Mouse (Mus musculus) brain, embryonic 14.5 days (tissue): ENCODE results near the gene Nlrc5.

Experiments used
- CTCF ChIP-seq: fragments of 200-500 bp; IDR thresholded peaks from 2 replicates; pipeline ENCODE4 v1.5.1; 2012; ENCODE audit warnings: inconsistent platforms, mild to moderate bottlenecking, moderate library complexity, borderline replicate concordance; ENCODE audit not compliant: insufficient read depth, insufficient read length; ENCODE audit errors: extremely low read depth
- POLR2A ChIP-seq: fragments of 200-500 bp; IDR thresholded peaks from 2 replicates; pipeline ENCODE4 v1.6.1; 2012; ENCODE audit warnings: mild to moderate bottlenecking, inconsistent platforms, borderline replicate concordance; ENCODE audit not compliant: poor library complexity, insufficient read depth, insufficient read length, severe bottlenecking; ENCODE audit errors: extremely low read depth

GRCm38 (mm10) chr8:94473431-94473830, 39.3 kb downstream of the Nlrc5 start:
- TF ChIP-seq POLR2A: no peak
- TF ChIP-seq CTCF: no peak
